11 mouse cellular contexts compared by ENCODE assay signal in the genomic region with DNA sequence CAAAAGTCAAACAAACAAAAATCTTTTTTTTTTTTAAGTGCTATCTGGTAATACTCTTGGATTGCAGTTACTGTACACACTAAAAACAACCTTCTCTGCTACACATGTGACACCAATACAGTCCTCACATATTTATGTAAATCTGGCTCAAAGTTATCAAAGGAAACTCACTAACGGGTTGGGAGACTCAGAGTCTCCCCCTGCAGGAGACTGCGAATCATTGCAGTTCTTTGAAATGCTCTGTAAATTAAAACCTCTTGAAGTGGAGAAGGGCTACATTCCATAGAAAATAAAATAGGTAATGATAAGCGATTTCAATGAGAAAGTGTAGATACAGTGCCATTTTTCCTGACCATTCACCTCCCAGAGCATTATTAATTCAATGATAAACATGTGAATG.
A peak's percentile ranks its signal among the peaks of the same experiment; 100 is the strongest.
DNase-seq lines count a peak whose midpoint lies in the region; ATAC-seq lines count a peak whose summit lies in the region.
"Had no signal": no experiment of that assay in that cellular context is flagged by ENCODE, and none has a peak within 500 bp of the region (broad histone marks: within the 10 kb centered on the region; RNA-seq: fewer than 3 reads in every experiment).

No protein-coding gene starts in this region.

- peaks cover 27% of the 10 kb centered on the region for H3K4me1 ChIP-seq in hindbrain, embryonic 13.5 days (replicated peaks)
- H3K4me1 ChIP-seq in hindbrain, embryonic 12.5 days: peaks cover 11% of the 10 kb centered on the region; the same call in 1 of the 2 replicates

- 23% methylated on average over 3 of the region's 3 CpGs for WGBS in hindbrain, embryonic 13.5 days
- WGBS in hindbrain, embryonic 12.5 days: 22% methylated on average over 3 of the region's 3 CpGs

- H3K4me2 ChIP-seq in hindbrain, embryonic 13.5 days: 0 out of 2 replicates have a peak overlapping the region, but pooled peaks have one; percentile 4
- no peak overlapping the region for H3K4me2 ChIP-seq in hindbrain, embryonic 12.5 days (replicated peaks)

- H3K27ac ChIP-seq in hindbrain, embryonic 13.5 days: peak overlapping the region; percentile 78
- no peak overlapping the region for H3K27ac ChIP-seq in hindbrain, embryonic 12.5 days

- H3K27me3 ChIP-seq in hindbrain, embryonic 13.5 days: no peaks in the 10 kb centered on the region
- H3K27me3 ChIP-seq in hindbrain, embryonic 12.5 days: no peaks in the 10 kb centered on the region
- H3K27me3 ChIP-seq: megakaryocyte, embryonic 14.5 days had no signal

- no peak overlapping the region for H3K4me3 ChIP-seq in hindbrain, embryonic 13.5 days
- H3K4me3 ChIP-seq in hindbrain, embryonic 12.5 days: no peak overlapping the region
- H3K4me3 ChIP-seq: megakaryocyte, embryonic 14.5 days had no signal

- H3K36me3 ChIP-seq in hindbrain, embryonic 13.5 days: no peaks in the 10 kb centered on the region
- no peaks in the 10 kb centered on the region for H3K36me3 ChIP-seq in hindbrain, embryonic 12.5 days

- no peak for ATAC-seq in hindbrain, embryonic 13.5 days (ENCODE audit: low FRiP score)
- no peak for ATAC-seq in hindbrain, embryonic 12.5 days (ENCODE audit: low FRiP score)

- H3K9me3 ChIP-seq in hindbrain, embryonic 13.5 days: no peaks in the 10 kb centered on the region
- no peaks in the 10 kb centered on the region for H3K9me3 ChIP-seq in hindbrain, embryonic 12.5 days (replicated peaks)
- H3K9me3 ChIP-seq: megakaryocyte, embryonic 14.5 days had no signal

- H3K9ac ChIP-seq in hindbrain, embryonic 13.5 days: no peak overlapping the region
- no peak overlapping the region for H3K9ac ChIP-seq in hindbrain, embryonic 12.5 days

- peak; percentile 50 for DNase-seq in 416B (ENCODE audit: low read depth)
- peak; percentile 35 for DNase-seq in R1 (ENCODE audit: low read depth, low spot score)
- DNase-seq in induced T-regulatory cell, adult 2 months (ENCODE audit: low read depth): peak; percentile 59
- DNase-seq in cerebellum, adult 11-12 months: no peak
- no peak for DNase-seq in frontal cortex, postnatal 36 days (ENCODE audit: low spot score in 2 of 2)
- DNase-seq in ovary, adult 18-20 months (ENCODE audit: low spot score): no peak
- DNase-seq: cerebellum, adult 9-11 months; heart, postnatal 4 days had no signal

Comparison
In these comparisons a context has a peak if more than half of its experiments do, and no peak if none do; other contexts are left out.
1. DNase-seq: peak in 416B (single experiment), R1 (single experiment) and induced T-regulatory cell, adult 2 months (single experiment); none in cerebellum, adult 11-12 months (single experiment), frontal cortex, postnatal 36 days (0 of 2) and ovary, adult 18-20 months (single experiment).